Mouse (Mus musculus) common myeloid progenitor, adult 5-6 weeks (primary cell): ENCODE results near the gene Mapkap1. TPM values are rescaled to one million over a fixed set of nuclear protein-coding genes. Genes with fewer than 3 reads are reported as not detected.

ENCODE experiments used
- ATAC-seq: replicated peaks from 2 replicates; pipeline ENCODE4 v1.8.0; 2016; ENCODE audit warnings: low read depth, mild to moderate bottlenecking, moderate TSS enrichment, inconsistent platforms; ENCODE audit not compliant: poor library complexity, severe bottlenecking
- total RNA-seq: library from RNA; stranded (forward); fragments of 200-1000, 187-1606 nt; gene quantifications from 2 replicates; pipeline ENCODE4 v1.2.3, GENCODE M21; 2017

The Mapkap1 gene
- 50.1 and 59.7 TPM in 2 replicates for total RNA-seq

- ATAC-seq: peak; percentile 100
Measured at GRCm38 (mm10) chr2:34406601-34407464, at the start of gene Mapkap1. Gene Mapkap1, plus strand, starts transcription at chr2:34406771.

DNA sequence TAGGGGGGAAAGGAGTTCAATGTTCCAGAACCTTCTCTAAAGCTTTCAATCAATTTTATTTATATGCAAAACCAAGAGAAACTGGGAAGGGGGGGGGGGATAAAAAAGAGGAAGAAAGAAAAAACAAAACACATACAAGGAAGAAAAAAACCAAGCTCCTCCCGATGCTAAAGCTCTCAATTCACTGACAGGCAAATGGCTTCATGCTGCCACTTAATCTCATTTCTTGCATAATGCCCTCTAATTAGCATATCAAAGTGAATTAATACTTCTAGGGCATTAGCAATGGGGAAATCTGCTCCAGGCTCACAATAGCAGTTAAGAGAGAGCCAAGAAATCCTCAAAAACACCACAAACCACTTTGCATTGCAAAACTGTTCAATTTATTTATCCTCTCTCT is 42.9 kb upstream of the Mapkap1 start:
- no peak for ATAC-seq

DNA sequence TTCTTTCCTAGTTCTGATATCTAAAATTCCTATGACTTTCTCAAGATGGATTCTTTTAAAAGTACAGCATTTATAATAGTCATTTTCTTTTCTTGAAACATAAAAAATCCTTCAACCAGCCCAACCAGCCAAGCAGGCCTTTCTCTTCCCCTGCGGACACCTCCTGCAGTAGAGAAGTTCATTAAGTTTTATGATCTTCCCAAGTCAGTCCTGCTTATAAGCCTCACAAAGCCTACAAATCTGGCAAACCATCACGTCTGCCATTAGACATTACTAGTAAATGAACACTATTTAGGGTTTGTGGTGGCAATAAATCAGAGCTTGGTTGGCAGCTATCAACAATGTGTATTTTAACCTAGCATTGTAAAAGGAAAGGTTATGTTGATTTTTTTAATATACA is 39.5 kb upstream of the Mapkap1 start:
- ATAC-seq: no peak

- ATAC-seq: no peak
Measured at GRCm38 (mm10) chr2:34368396-34368795, 38.2 kb upstream of the Mapkap1 start.

DNA sequence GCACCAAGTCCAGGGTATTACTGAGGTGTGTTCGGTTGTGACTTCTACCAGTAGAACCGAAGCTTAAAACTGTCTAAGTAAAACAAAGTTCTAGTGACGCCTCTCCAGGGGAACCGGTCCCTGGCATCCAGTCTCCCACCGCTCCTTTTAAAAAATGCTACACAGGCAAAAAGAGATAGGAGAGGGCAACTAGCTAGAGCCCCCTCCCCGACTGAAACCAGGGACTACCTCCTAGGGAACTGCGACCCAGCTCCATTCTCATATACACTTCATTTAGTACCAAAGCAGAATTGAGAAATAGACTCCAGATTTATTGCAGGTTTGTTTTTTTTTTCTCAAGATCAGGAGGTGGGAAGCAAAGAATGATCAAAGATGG is 36.2 kb upstream of the Mapkap1 start:
- ATAC-seq: no peak

DNA sequence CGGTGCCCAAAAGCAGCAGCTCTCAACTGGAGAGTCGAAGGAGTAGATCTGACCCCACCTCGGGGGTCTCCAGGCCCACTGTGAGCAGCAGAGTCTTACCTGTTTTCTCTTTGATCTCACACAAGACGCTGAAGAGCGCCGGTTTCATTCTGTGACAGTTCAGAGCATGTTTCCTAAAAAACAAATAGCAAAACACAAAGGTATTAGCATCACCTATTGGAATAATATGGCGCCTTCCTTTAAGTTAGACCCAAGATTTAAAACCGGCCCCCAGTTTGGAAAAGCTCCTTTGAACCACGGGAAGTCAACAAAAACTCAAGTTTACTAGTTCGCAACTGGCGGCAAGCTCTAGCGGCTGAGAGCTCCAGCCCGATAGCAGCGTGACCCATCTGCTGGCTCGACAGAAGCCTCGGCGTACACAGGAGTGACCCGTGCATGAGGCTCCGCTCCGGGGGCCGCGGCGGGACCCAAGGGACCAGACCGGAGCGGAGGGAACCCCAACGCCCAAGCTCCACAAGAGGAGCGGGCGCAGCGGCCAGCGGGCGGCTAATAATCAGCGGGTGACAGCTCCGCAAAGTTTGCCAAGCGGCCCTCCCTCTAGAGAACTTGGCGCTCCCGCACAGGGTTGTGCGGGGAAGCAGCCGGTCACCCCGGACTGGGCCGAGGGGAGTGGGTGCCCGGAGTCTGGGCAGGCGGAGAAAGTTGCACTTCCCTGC is 35.7 kb upstream of the Mapkap1 start:
- 0 out of 2 replicates have a peak, but pooled peaks have one; percentile 5 for ATAC-seq

GRCm38 (mm10) chr2:34371441-34372304 is 34.9 kb upstream of the Mapkap1 start:
- ATAC-seq: no peak

DNA sequence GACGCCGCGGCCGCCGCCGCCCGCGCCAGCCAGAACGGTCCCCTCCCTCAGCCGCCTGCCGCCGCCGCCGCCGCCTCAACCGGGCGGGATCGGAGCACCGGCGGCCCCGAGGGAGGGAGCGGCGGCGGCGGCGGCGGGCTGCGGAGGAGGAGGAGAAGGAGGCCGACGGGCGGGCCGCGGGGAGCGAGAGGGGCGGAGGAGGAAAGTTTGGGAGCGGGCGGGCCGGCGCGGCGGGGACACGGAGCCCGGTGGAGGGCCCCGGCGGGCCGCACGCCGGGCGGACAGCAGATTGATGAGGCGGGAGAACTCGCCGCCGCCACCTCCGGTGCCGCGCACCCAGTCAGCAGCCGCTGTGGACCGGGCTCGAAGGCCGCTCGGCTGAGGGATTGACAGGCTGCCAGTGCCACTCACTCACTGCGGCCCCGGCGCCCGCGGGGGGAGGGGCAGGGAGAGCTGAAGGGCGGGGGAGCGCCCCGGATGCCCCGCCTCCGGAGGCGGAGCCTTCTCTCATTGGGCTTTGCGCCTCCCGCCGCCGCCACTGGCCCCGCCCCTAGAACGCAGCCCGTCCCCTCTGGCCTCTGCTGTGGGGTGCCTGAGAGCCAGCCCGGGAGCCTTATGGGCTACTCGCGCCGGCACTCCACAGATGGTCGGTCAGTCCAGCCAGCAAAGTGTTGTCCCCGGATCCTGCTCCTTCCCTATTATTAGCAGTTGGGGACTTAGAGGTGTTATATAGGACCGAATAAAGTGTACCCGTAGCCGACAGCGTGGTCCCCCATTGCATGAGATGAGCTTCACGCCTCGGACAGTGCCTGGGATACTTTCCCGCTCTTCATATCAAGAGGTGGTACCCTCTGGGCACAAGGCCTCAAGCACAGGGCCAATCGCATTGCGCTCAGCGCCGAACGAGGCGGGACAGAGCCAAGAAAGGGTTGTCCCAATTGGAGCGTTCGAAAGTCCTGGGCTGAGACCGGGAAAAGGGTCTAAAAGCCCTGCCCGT is 34.0 kb upstream of the Mapkap1 start, which contains the start of gene Pbx3:
Gene Pbx3, minus strand, starts transcription at position 838 of the 997 bp plus-strand sequence.
- peak; percentile 90 for ATAC-seq

GRCm38 (mm10) chr2:34373886-34374285 is 32.7 kb upstream of the Mapkap1 start:
- no peak for ATAC-seq

GRCm38 (mm10) chr2:34374349-34374748 is 32.2 kb upstream of the Mapkap1 start:
- no peak for ATAC-seq

DNA sequence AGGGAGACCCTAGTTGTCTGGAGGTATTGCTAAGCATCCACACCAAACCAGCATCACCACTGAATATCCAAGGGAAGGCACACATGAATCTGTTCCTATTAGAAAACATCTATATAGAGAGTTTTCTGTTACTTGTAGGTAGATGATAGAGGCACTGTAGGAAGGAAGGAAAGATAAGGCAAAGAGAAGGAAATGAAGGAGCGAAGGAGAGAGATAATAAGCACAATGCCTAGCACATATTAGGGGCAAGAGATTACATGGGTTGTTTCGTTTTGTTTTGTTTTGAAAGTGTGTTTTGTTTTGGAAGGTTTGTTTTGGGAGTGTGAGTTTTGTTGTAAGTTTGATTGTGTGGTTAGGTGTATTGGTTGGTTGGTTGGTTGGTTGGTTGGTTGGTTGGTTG is 27.6 kb upstream of the Mapkap1 start:
- no peak for ATAC-seq

- ATAC-seq: no peak
Measured at GRCm38 (mm10) chr2:34399535-34399934, 7.0 kb upstream of the Mapkap1 start.

DNA sequence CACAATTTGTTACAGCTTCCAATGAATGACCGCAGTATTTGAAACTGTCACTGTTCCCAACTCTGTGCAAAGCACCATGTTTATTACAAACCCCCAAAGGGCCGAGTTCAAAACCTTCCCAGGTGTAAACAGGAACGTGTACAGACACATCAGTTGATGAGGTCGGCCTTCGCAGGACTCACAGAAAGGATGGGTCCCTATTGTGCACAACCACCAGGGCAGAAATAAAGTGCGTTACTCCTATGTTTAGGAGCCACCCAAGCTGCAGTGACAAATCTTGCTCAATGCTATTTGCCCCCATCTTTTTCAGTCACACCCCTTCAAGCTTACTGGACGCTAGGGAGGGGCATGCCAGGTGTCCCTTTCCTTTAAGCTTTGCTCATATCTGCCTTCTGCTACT is 1.0 kb downstream of the Mapkap1 start:
- no peak for ATAC-seq

DNA sequence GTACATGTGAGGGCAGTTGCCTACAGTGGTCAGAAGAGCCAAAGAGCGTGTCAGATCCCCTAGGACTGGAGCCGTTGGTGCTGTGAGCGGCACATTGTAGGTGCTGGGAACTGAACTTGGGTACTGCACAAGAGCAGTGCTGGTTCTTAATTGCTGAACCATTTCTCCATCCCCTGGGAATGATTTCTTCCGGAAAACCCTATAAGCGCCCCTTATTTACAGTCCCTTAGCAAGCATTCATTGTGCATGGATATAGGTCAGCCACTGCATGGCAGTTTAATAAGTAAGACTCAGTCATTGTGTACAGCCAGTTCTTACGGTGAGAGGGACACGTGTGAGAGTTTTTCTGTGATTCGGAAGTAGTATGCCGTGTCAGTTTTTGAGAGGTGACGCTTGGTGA is 1.8 kb downstream of the Mapkap1 start:
- no peak for ATAC-seq

- no peak for ATAC-seq
Measured at GRCm38 (mm10) chr2:34409741-34410340, 3.3 kb downstream of the Mapkap1 start.

GRCm38 (mm10) chr2:34420256-34420655 is 13.7 kb downstream of the Mapkap1 start:
- no peak for ATAC-seq

DNA sequence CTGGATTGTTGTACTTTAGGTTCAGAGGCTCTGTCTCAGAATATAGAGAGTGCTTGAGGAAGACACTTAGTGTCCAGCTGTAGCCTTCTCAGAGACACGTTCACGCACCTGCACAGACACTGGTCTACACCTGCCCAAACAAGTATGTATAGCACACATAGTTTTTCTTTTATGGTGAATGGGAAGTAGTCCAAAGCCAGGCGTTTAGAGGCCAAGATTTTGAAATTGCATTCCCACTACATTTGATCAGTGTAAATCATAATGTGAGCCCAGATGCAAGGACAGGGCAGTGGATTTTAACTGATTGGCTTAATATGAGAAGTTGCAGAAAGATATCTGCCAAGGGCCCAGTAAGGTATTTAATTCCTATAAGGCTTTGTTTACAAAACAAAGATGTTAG is 17.6 kb downstream of the Mapkap1 start:
- ATAC-seq: no peak

DNA sequence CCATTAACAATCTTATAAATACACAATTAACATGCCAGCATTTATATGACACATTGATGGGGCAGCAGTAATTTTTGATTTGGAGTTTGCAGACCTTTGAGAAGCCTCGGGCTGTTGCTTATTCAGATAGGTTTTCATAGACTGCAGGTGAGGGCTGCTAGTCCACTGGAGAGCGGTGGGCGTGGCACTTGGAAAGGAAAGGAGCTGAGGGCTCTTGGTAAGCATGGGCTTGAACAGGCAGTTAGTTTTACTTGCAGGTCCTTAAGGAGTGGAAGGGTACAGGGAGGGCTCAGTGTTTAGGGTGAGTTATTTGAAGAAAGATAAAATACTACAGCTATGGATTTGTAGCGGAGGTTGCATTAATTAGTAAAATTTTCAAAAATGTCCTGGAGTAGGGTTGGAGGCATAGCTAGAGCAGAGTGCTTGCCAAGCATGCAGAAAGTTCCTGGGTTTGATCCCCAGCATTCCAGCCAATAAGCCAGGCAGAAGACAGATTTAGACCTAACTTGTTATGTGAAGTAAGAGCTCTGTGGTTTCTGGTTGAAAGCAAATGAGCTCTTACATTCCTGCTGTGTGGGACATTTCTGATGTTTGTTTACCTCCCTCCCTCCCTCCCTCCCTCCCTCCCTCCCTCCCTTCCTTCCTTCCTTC is 19.1 kb downstream of the Mapkap1 start:
- no peak for ATAC-seq
